Mouse (Mus musculus) heart, embryonic 16.5 days (tissue): ENCODE data around the gene D030056L22Rik. TPM values are rescaled to one million over a fixed set of nuclear protein-coding genes. Genes with fewer than 3 reads are reported as not detected.

Experiments used
- ATAC-seq: fragments of 200-750 bp; cut with Nextera tagmentation; replicated peaks from 2 replicates; pipeline ENCODE4 v1.8.0; 2017; ENCODE audit warnings: moderate number of reproducible peaks; ENCODE audit not compliant: insufficient read depth, low FRiP score; ENCODE audit errors: extremely low read depth
- H3K27ac ChIP-seq: fragments of 300-500 bp; sonication (generic); 2 replicates; pipeline ENCODE4 v1.5.1; 2014; ENCODE audit warnings: mild to moderate bottlenecking, low read length, control low read depth, moderate library complexity
- H3K27me3 ChIP-seq: fragments of 300-500 bp; sonication (generic); 2 replicates; pipeline ENCODE4 v1.6.1; 2014; ENCODE audit warnings: low read length, mixed read lengths; ENCODE audit not compliant: control insufficient read depth, insufficient read depth
- H3K36me3 ChIP-seq: fragments of 300-500 bp; sonication (generic); 2 replicates; pipeline ENCODE4 v1.6.1; 2014; ENCODE audit not compliant: control insufficient read depth, insufficient read depth
- H3K4me1 ChIP-seq: fragments of 300-500 bp; sonication (generic); 2 replicates; pipeline ENCODE4 v1.6.1; 2014; ENCODE audit warnings: low read length, mixed read lengths; ENCODE audit not compliant: control insufficient read depth, insufficient read depth
- H3K4me2 ChIP-seq: fragments of 300-500 bp; sonication (generic); 2 replicates; pipeline ENCODE4 v1.6.1; 2014; ENCODE audit warnings: low read depth, mild to moderate bottlenecking, control low read depth, low read length
- H3K4me3 ChIP-seq: fragments of 300-500 bp; sonication (generic); 2 replicates; pipeline ENCODE4 v1.5.1; 2014; ENCODE audit warnings: mild to moderate bottlenecking, control low read depth, low read length
- H3K9ac ChIP-seq: fragments of 300-500 bp; sonication (generic); 2 replicates; pipeline ENCODE4 v1.6.1; 2014; ENCODE audit warnings: low read length, control low read depth
- H3K9me3 ChIP-seq: fragments of 300-500 bp; sonication (generic); replicated peaks from 2 replicates; pipeline ENCODE4 v1.6.1; 2016; ENCODE audit warnings: low read length; ENCODE audit not compliant: control insufficient read depth
- WGBS: fragments of 180-500 bp; shearing (Covaris S2); extraction: QIAGEN DNeasy Blood & Tissue Kit; methylation state at CpG from one replicate; pipeline ENCODE4 v1.1.7; 2014; 5-methylcytosine and 5-hydroxymethylcytosine counted together
- polyA plus RNA-seq: library from polyadenylated mRNA; unstranded; fragments of >200 nt; fragmentation: Nextera tagmentation; extraction: Ambion mirVana; gene quantifications from 2 replicates; pipeline ENCODE4 v1.2.1, GENCODE M21; 2015

Gene D030056L22Rik
- polyA plus RNA-seq = 26.8 and 27.9 TPM in 2 replicates

GRCm38 (mm10) chr19:18712866-18713300 lies at the start of gene D030056L22Rik:
TSS of gene D030056L22Rik (plus strand) at chr19:18713193.
- H3K9me3 ChIP-seq = no peaks in the 10 kb centered on the region
- H3K36me3 ChIP-seq = no peaks in the 10 kb centered on the region
- H3K9ac ChIP-seq = peak within 1 kb of the TSS; percentile 96
- peak within 1 kb of the TSS; percentile 93 for H3K4me3 ChIP-seq
- peak; percentile 96 for ATAC-seq
- H3K4me1 ChIP-seq = peaks cover 34% of the 10 kb centered on the region
- under 1% methylated on average over 49 of the region's 49 CpGs for WGBS
- H3K27me3 ChIP-seq = no peaks in the 10 kb centered on the region
- peak within 1 kb of the TSS; percentile 92 for H3K4me2 ChIP-seq
- peak within 1 kb of the TSS; percentile 93 for H3K27ac ChIP-seq

- Histone ChIP-seq H3K9ac (no peak overlapping the region), H3K4me3 (no peak overlapping the region), H3K36me3 (no peaks in the 10 kb centered on the region), H3K27me3 (no peaks in the 10 kb centered on the region), H3K4me1 (no peaks in the 10 kb centered on the region), H3K4me2 (no peak overlapping the region), H3K27ac (no peak overlapping the region), H3K9me3 (no peaks in the 10 kb centered on the region)
- no peak for ATAC-seq
- WGBS = 56% methylated on average over 2 of the region's 2 CpGs
Observed at GRCm38 (mm10) chr19:18663904-18664303, 49.1 kb upstream of the D030056L22Rik start.

- Histone ChIP-seq H3K9ac (no peak overlapping the region), H3K4me2 (no peak overlapping the region), H3K27me3 (no peaks in the 10 kb centered on the region), H3K36me3 (no peaks in the 10 kb centered on the region), H3K27ac (no peak overlapping the region), H3K9me3 (no peaks in the 10 kb centered on the region), H3K4me3 (no peak overlapping the region), H3K4me1 (peaks cover 8% of the 10 kb centered on the region)
- 85% methylated on average over 7 of the region's 7 CpGs for WGBS
- no peak for ATAC-seq
Observed at GRCm38 (mm10) chr19:18666966-18667365, 46.0 kb upstream of the D030056L22Rik start.

- no peak overlapping the region for H3K4me3 ChIP-seq
- no peaks in the 10 kb centered on the region for H3K9me3 ChIP-seq
- no peak for ATAC-seq
- H3K4me2 ChIP-seq = no peak overlapping the region
- H3K36me3 ChIP-seq = no peaks in the 10 kb centered on the region
- H3K27ac ChIP-seq = no peak overlapping the region
- no peaks in the 10 kb centered on the region for H3K27me3 ChIP-seq
- 94% methylated on average over 7 of the region's 7 CpGs for WGBS
- H3K9ac ChIP-seq = no peak overlapping the region
- H3K4me1 ChIP-seq = peaks cover 24% of the 10 kb centered on the region
Observed at GRCm38 (mm10) chr19:18669551-18669950, 43.4 kb upstream of the D030056L22Rik start.

GRCm38 (mm10) chr19:18670608-18671007 lies 42.4 kb upstream of the D030056L22Rik start, which contains the start of gene Carnmt1:
TSS of gene Carnmt1 (plus strand) at chr19:18670764.
- under 1% methylated on average over 48 of the region's 58 CpGs for WGBS
- H3K9me3 ChIP-seq = no peaks in the 10 kb centered on the region
- peak; percentile 99 for ATAC-seq
- H3K9ac ChIP-seq = peak within 1 kb of the TSS; percentile 78
- H3K27me3 ChIP-seq = no peaks in the 10 kb centered on the region
- peaks cover 26% of the 10 kb centered on the region for H3K4me1 ChIP-seq
- H3K36me3 ChIP-seq = no peaks in the 10 kb centered on the region
- peak within 1 kb of the TSS; percentile 75 for H3K4me2 ChIP-seq
- peak within 1 kb of the TSS; percentile 72 for H3K4me3 ChIP-seq
- H3K27ac ChIP-seq = peak within 1 kb of the TSS; percentile 88

GRCm38 (mm10) chr19:18671056-18671741 lies 41.8 kb upstream of the D030056L22Rik start:
- H3K27me3 ChIP-seq = no peaks in the 10 kb centered on the region
- under 1% methylated on average over 63 of the region's 64 CpGs for WGBS
- H3K4me3 ChIP-seq = peak overlapping the region; percentile 72
- ATAC-seq = peak; percentile 63
- H3K4me1 ChIP-seq = peaks cover 26% of the 10 kb centered on the region
- H3K36me3 ChIP-seq = no peaks in the 10 kb centered on the region
- peak overlapping the region; percentile 78 for H3K9ac ChIP-seq
- H3K9me3 ChIP-seq = no peaks in the 10 kb centered on the region
- peak overlapping the region; percentile 75 for H3K4me2 ChIP-seq
- H3K27ac ChIP-seq = peak overlapping the region; percentile 88

- peaks cover 26% of the 10 kb centered on the region for H3K4me1 ChIP-seq
- WGBS = 39% methylated on average over 3 of the region's 3 CpGs
Observed at GRCm38 (mm10) chr19:18672498-18672897, 40.5 kb upstream of the D030056L22Rik start.

GRCm38 (mm10) chr19:18673116-18673515 lies 39.9 kb upstream of the D030056L22Rik start:
- Histone ChIP-seq H3K4me1 (peaks cover 26% of the 10 kb centered on the region), H3K9ac (peak overlapping the region; percentile 78), H3K36me3 (no peaks in the 10 kb centered on the region; the same call in 1 of the 2 replicates), H3K9me3 (no peaks in the 10 kb centered on the region), H3K27ac (no peak overlapping the region), H3K27me3 (no peaks in the 10 kb centered on the region), H3K4me3 (peak overlapping the region; percentile 72), H3K4me2 (peak overlapping the region; percentile 75)
- ATAC-seq = no peak
- 49% methylated on average over 4 of the region's 4 CpGs for WGBS

More at GRCm38 (mm10) chr19:18672498-18672897, 40.5 kb upstream of the D030056L22Rik start:
- H3K4me3 ChIP-seq = peak overlapping the region; percentile 72
- no peak overlapping the region for H3K27ac ChIP-seq
- peak overlapping the region; percentile 75 for H3K4me2 ChIP-seq
- H3K36me3 ChIP-seq = no peaks in the 10 kb centered on the region
- H3K9ac ChIP-seq = peak overlapping the region; percentile 78
- H3K27me3 ChIP-seq = no peaks in the 10 kb centered on the region
- no peak for ATAC-seq
- no peaks in the 10 kb centered on the region for H3K9me3 ChIP-seq

- H3K27ac ChIP-seq = no peak overlapping the region
- H3K4me1 ChIP-seq = no peaks in the 10 kb centered on the region
- WGBS = 56% methylated on average over 4 of the region's 4 CpGs
- peaks cover 17% of the 10 kb centered on the region for H3K36me3 ChIP-seq
- H3K4me2 ChIP-seq = no peak overlapping the region
- H3K9me3 ChIP-seq = no peaks in the 10 kb centered on the region
- no peak for ATAC-seq
- no peak overlapping the region for H3K4me3 ChIP-seq
- no peaks in the 10 kb centered on the region for H3K27me3 ChIP-seq
- no peak overlapping the region for H3K9ac ChIP-seq
Observed at GRCm38 (mm10) chr19:18682142-18682541, 30.9 kb upstream of the D030056L22Rik start.
